23 mouse cellular contexts compared by ENCODE assay signal in the genomic region with DNA sequence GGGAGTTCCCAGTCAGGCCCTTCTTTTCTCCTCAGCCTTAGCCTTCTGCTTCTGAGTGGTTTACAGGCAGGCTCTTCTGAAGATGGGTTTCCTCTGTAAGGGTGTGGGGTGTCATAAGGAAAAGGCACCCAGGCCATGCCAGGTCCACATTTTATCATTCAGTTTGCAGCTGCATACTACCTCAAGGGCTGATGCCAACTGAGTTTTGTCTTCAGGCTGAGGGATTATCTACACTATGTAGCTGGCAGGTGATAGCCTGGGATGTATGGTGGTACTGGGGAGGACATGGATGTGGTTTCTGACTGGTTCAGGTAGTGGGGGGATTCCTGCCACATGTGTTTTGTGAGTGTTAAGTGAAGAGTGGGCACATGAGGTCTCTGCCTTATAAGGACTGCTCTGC.
DNase-seq lines count a peak whose midpoint lies in the region; ATAC-seq and TF ChIP-seq lines count a peak whose summit lies in the region.
"Had no signal": no experiment of that assay in that cellular context is flagged by ENCODE, and none has a peak within 500 bp of the region (broad histone marks: within the 10 kb centered on the region; RNA-seq: fewer than 3 reads in every experiment).

No protein-coding gene starts in this region.

- no peaks in the 10 kb centered on the region for H3K79me2 ChIP-seq in liver, adult 2 months (ENCODE audit: control insufficient read depth, insufficient read depth, low read length)

- TF ChIP-seq POLR2A in liver, adult 2 months (IDR thresholded peaks at IDR 0.05; ENCODE audit: extremely low read depth, insufficient read depth, low read length), result no peak

- H3K36me3 ChIP-seq in heart, embryonic 11.5 days (ENCODE audit: control insufficient read depth, insufficient read depth, low read length), result no peaks in the 10 kb centered on the region
- peaks cover 6% of the 10 kb centered on the region; the same call in 1 of the 2 replicates for H3K36me3 ChIP-seq in liver, adult 2 months (ENCODE audit: control insufficient read depth, insufficient read depth, low read length)
- H3K36me3 ChIP-seq in liver, embryonic 14.5 days (replicated peaks; ENCODE audit: control insufficient read depth, insufficient read depth, low read depth), result no peaks in the 10 kb centered on the region
- H3K36me3 ChIP-seq in liver, embryonic 16.5 days (ENCODE audit: control insufficient read depth, insufficient read depth), result no peaks in the 10 kb centered on the region
- H3K36me3 ChIP-seq in forebrain, embryonic 15.5 days, result no peaks in the 10 kb centered on the region
- H3K36me3 ChIP-seq: forebrain, embryonic 10.5 days; G1E; hindbrain, embryonic 12.5 days; hindbrain, embryonic 15.5 days had no signal

- H3K4me3 ChIP-seq in heart, embryonic 11.5 days (ENCODE audit: low read depth, low read length), result no peak overlapping the region
- no peak overlapping the region for H3K4me3 ChIP-seq in liver, adult 2 months (ENCODE audit: insufficient read depth, low read depth, low read length)
- no peak overlapping the region for H3K4me3 ChIP-seq in liver, embryonic 14.5 days (ENCODE audit: insufficient read depth in 1 of 2, low read depth in 2 of 2, low read length in 2 of 2)
- no peak overlapping the region for H3K4me3 ChIP-seq in liver, embryonic 16.5 days (ENCODE audit: low read depth, low read length)
- H3K4me3 ChIP-seq in forebrain, embryonic 15.5 days, result no peak overlapping the region
- H3K4me3 ChIP-seq: forebrain, embryonic 10.5 days; forebrain, embryonic 13.5 days; hindbrain, embryonic 12.5 days; hindbrain, embryonic 15.5 days had no signal

- no peaks in the 10 kb centered on the region for H3K27me3 ChIP-seq in heart, embryonic 11.5 days (ENCODE audit: control insufficient read depth, insufficient read depth, low read length)
- no peaks in the 10 kb centered on the region for H3K27me3 ChIP-seq in liver, adult 2 months (ENCODE audit: control insufficient read depth, insufficient read depth, low read length)
- H3K27me3 ChIP-seq in liver, embryonic 14.5 days (ENCODE audit: control insufficient read depth, insufficient read depth, low read length), result no peaks in the 10 kb centered on the region
- H3K27me3 ChIP-seq in liver, embryonic 16.5 days (ENCODE audit: control insufficient read depth, insufficient read depth, low read depth, low read length), result no peaks in the 10 kb centered on the region
- no peaks in the 10 kb centered on the region for H3K27me3 ChIP-seq in forebrain, embryonic 15.5 days
- H3K27me3 ChIP-seq: CH12.LX; forebrain, embryonic 13.5 days; hindbrain, embryonic 12.5 days; hindbrain, embryonic 15.5 days; Patski had no signal

- TF ChIP-seq CTCF in liver, adult 2 months (IDR thresholded peaks at IDR 0.05; ENCODE audit: low read depth, low read length), result no peak
- TF ChIP-seq CTCF in liver, embryonic 14.5 days (IDR thresholded peaks at IDR 0.05; ENCODE audit: low read depth), result no peak

- no peaks in the 10 kb centered on the region for H3K9me3 ChIP-seq in heart, embryonic 11.5 days (replicated peaks; ENCODE audit: control insufficient read depth, low read length)
- H3K9me3 ChIP-seq in liver, embryonic 14.5 days (ENCODE audit: control insufficient read depth, low read length), result no peaks in the 10 kb centered on the region
- H3K9me3 ChIP-seq in liver, embryonic 16.5 days (replicated peaks; ENCODE audit: control insufficient read depth, low read length), result no peaks in the 10 kb centered on the region
- no peaks in the 10 kb centered on the region for H3K9me3 ChIP-seq in forebrain, embryonic 15.5 days
- H3K9me3 ChIP-seq: forebrain, embryonic 10.5 days; forebrain, embryonic 13.5 days; G1E; hindbrain, embryonic 12.5 days; hindbrain, embryonic 15.5 days had no signal

- no peak overlapping the region for H3K9ac ChIP-seq in heart, embryonic 11.5 days (ENCODE audit: low read depth, low read length)
- H3K9ac ChIP-seq in liver, adult 2 months (ENCODE audit: low read depth, low read length), result no peak overlapping the region
- 0 out of 2 replicates have a peak overlapping the region, but pooled peaks have one; percentile 16 for H3K9ac ChIP-seq in liver, embryonic 14.5 days (replicated peaks)
- H3K9ac ChIP-seq in liver, embryonic 16.5 days (ENCODE audit: low read depth, low read length), result peak overlapping the region; percentile 13; the same call in 1 of the 2 replicates
- H3K9ac ChIP-seq in forebrain, embryonic 15.5 days (replicated peaks), result no peak overlapping the region
- H3K9ac ChIP-seq: forebrain, embryonic 13.5 days; forebrain, postnatal 0 days; hindbrain, embryonic 12.5 days; hindbrain, embryonic 15.5 days had no signal

- 0 out of 2 replicates have a peak overlapping the region, but pooled peaks have one; percentile 60 for H3K27ac ChIP-seq in heart, embryonic 11.5 days (ENCODE audit: low read depth, low read length)
- peak overlapping the region; percentile 14; the same call in 1 of the 2 replicates for H3K27ac ChIP-seq in liver, adult 2 months (replicated peaks; ENCODE audit: insufficient read depth, low read depth, low read length)
- peak overlapping the region; percentile 37 for H3K27ac ChIP-seq in liver, embryonic 14.5 days
- H3K27ac ChIP-seq in liver, embryonic 16.5 days (ENCODE audit: low read length), result peak overlapping the region; percentile 30; the same call in 1 of the 2 replicates
- no peak overlapping the region for H3K27ac ChIP-seq in forebrain, embryonic 15.5 days (replicated peaks)
- H3K27ac ChIP-seq: forebrain, embryonic 10.5 days; forebrain, embryonic 13.5 days; hindbrain, embryonic 12.5 days; hindbrain, embryonic 15.5 days had no signal

- TF ChIP-seq EP300 in liver, embryonic 14.5 days (IDR thresholded peaks at IDR 0.05; ENCODE audit: low read depth), result no peak

- no peak overlapping the region for H3K4me2 ChIP-seq in heart, embryonic 11.5 days
- no peak overlapping the region for H3K4me2 ChIP-seq in liver, embryonic 14.5 days (ENCODE audit: low read depth)
- H3K4me2 ChIP-seq in liver, embryonic 16.5 days (ENCODE audit: low read depth, low read length), result no peak overlapping the region
- H3K4me2 ChIP-seq in forebrain, embryonic 15.5 days (replicated peaks), result no peak overlapping the region
- H3K4me2 ChIP-seq: forebrain, embryonic 13.5 days; hindbrain, embryonic 12.5 days; hindbrain, embryonic 15.5 days had no signal

- ATAC-seq in heart, embryonic 11.5 days (replicated peaks; ENCODE audit: insufficient number of reproducible peaks, low FRiP score, low TSS enrichment), result no peak
- no peak for ATAC-seq in liver, embryonic 14.5 days (ENCODE audit: insufficient read depth)
- ATAC-seq in liver, embryonic 16.5 days (ENCODE audit: low read depth), result no peak
- no peak for ATAC-seq in forebrain, embryonic 15.5 days (replicated peaks)
- ATAC-seq: forebrain, embryonic 13.5 days; forebrain, postnatal 0 days had no signal

- peaks cover 15% of the 10 kb centered on the region for H3K4me1 ChIP-seq in heart, embryonic 11.5 days (ENCODE audit: control insufficient read depth, insufficient read depth, low read length)
- H3K4me1 ChIP-seq in liver, adult 2 months (ENCODE audit: control insufficient read depth, insufficient read depth, low read length), result peaks cover 17% of the 10 kb centered on the region
- peaks cover 39 to 51% of the 10 kb centered on the region in 2 experiments for H3K4me1 ChIP-seq in liver, embryonic 14.5 days (replicated peaks; ENCODE audit: control insufficient read depth in 2 of 2, insufficient read depth in 2 of 2, low read length in 1 of 2)
- peaks cover 39% of the 10 kb centered on the region for H3K4me1 ChIP-seq in liver, embryonic 16.5 days (ENCODE audit: control insufficient read depth, low read depth, low read length)
- H3K4me1 ChIP-seq in forebrain, embryonic 15.5 days, result no peaks in the 10 kb centered on the region
- H3K4me1 ChIP-seq: forebrain, embryonic 10.5 days; forebrain, embryonic 13.5 days had no signal

- DNase-seq in heart, adult 18-20 months, result no peak
- DNase-seq in liver, adult 2 months (ENCODE audit: extremely low read depth, low read depth, low spot score), result no peak
- no peak for DNase-seq in liver
- no peak for DNase-seq in liver, embryonic 14.5 days (ENCODE audit: low read depth in 3 of 3, low spot score in 3 of 3)
- no peak for DNase-seq in lung, postnatal 14 days
- DNase-seq: adrenal gland, postnatal 10 days; adrenal gland, postnatal 36 days; B cell, adult 2 months; cerebellum, adult 18-20 months; cerebellum, adult 9-10 months; cerebellum, postnatal 14 days; forebrain, postnatal 0 days; gastrocnemius, postnatal 25 days had no signal

Comparison
In these comparisons a context has a peak if more than half of its experiments do, and no peak if none do; other contexts are left out.
1. H3K9ac ChIP-seq: peak in liver, embryonic 14.5 days (single experiment) and liver, embryonic 16.5 days (single experiment); none in heart, embryonic 11.5 days (single experiment), liver, adult 2 months (single experiment) and forebrain, embryonic 15.5 days (single experiment).